Mouse (Mus musculus): ENCODE data around the gene Slc4a1. TPM values are rescaled to one million over a fixed set of nuclear protein-coding genes. Genes with fewer than 3 reads are reported as not detected.

Gene Slc4a1
- polyA plus RNA-seq, 1 experiment from 2014 or later = 1,073 TPM

DNA sequence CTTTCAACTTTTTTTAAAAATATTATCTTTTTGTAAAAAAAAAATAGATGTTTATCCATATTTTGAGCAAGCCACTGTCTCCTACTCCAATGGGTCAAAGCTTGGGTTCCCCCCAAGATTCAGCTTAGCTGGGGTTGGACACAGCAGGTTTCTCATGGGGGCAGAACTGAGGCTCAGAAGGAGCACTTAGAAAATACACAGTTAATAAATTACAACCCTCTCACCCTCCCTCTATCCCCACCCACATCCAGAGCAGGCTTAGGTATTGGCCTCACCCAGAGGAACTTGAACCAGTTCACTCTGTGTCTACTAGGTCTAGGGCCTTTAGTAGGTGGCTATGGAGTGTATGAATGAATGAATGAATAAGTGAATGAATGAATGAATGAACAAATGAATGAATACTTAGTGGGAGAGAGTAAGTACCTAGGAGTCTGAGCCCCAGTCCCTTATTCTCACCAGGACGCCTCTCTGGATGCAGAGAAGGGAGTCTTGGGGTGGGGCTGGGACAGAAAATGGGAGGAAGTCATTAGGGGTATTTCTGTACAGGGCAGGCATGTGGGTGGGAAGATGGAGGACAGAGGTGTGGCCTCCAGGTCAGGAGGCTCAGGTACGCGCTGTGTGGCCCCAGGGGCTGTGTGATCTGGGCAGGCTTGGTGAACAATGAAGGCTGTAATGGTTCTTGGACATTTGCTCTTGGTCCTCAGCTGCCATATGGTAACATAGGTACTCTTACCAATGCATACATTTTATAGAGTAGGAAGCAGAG is 16.6 kb downstream of the Slc4a1 start:
- peaks cover 63% of the 10 kb centered on the region for H3K36me3 ChIP-seq (replicated peaks)
- 89% methylated on average over 3 of the region's 3 CpGs for WGBS (ENCODE audit: insufficient replicate concordance)
- H3K9me3 ChIP-seq (replicated peaks) = no peaks in the 10 kb centered on the region
- no peak overlapping the region for H3K4me3 ChIP-seq (replicated peaks)
- H3K27me3 ChIP-seq = peaks cover 24% of the 10 kb centered on the region; the same call in 1 of the 2 replicates
- no peak overlapping the region for H3K4me2 ChIP-seq
- ATAC-seq (ENCODE audit: insufficient read depth) = 0 out of 2 replicates have a peak, but pooled peaks have one; percentile 6
- H3K27ac ChIP-seq (replicated peaks) = peak overlapping the region; percentile 75
- peaks cover 61% of the 10 kb centered on the region for H3K4me1 ChIP-seq (replicated peaks)
- no peak overlapping the region for H3K9ac ChIP-seq

DNA sequence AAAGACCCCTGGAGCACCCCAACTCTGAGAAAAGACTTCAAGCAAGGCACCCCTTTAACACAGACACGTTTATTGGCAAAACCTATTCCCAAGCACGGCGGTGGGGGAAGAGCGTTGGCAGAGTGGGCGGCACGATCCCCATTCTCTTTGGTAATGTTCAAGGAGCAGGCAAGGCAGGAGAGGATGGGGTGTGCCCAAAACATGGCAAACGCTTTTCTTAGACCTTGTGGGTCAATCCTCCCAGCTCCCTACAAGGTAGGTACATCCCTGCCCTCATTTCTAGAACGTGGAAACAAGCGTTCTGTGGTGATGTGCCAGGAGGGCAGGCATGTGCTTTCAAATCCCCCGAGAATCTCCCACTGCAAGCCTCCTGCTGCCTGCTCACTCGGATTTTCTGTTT is 17.2 kb downstream of the Slc4a1 start:
- peaks cover 20% of the 10 kb centered on the region; the same call in 1 of the 2 replicates for H3K27me3 ChIP-seq
- 80% methylated on average over 11 of the region's 11 CpGs for WGBS (ENCODE audit: insufficient replicate concordance)
- no peak overlapping the region for H3K9ac ChIP-seq
- H3K4me2 ChIP-seq = no peak overlapping the region
- 0 out of 2 replicates have a peak, but pooled peaks have one; percentile 4 for ATAC-seq (ENCODE audit: insufficient read depth)
- peaks cover 55% of the 10 kb centered on the region for H3K4me1 ChIP-seq (replicated peaks)
- H3K9me3 ChIP-seq (replicated peaks) = no peaks in the 10 kb centered on the region
- H3K27ac ChIP-seq (replicated peaks) = peak overlapping the region; percentile 75
- peaks cover 57% of the 10 kb centered on the region for H3K36me3 ChIP-seq (replicated peaks)
- no peak overlapping the region for H3K4me3 ChIP-seq (replicated peaks)

DNA sequence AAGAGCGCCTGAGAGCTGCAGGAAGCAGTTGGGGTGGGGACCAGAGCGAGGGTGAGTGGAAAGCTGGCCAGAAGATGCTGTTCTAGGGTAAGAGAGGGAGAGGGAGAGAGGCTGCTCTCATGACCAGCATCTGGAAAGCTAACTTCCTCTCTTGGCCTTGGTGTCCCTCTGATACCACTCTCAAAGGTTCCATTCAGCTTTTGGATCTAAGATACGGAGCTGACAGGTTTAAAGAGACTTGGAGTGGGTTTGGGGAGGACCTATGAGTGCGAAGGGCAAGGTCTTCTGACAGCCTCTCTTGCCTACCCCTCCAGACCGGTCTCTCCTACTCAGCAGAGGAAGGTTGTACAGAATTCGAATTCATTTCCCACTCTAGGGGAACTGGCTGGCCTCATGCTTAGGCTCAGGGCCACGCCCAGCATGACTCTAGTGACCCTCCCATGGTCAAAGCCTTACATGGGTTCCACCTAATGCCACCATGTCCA is 17.9 kb downstream of the Slc4a1 start:
- Histone ChIP-seq H3K4me1 (replicated peaks) (peaks cover 49% of the 10 kb centered on the region), H3K27ac (replicated peaks) (peak overlapping the region; percentile 75)
- peak; percentile 55 for ATAC-seq (ENCODE audit: insufficient read depth)

DNA sequence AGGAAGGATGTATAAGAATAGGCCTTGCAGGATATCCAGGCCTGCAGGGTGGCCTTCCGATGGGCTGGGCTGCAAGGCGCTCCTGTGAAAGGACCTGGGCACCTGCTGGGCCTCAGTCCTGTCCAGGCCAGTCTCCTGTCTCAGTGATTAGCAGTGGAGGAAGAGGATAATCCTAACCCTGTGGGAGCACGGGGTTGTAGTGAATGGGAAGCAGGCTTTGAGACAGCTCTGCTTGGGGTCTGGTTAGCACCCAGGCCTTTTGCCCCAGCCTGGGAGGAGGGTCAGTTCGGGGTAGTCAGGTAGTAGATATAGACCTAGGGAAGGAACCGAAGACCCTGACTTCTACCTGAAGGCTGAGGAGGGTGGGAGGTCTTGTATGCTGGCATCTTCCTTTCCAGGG is 18.3 kb downstream of the Slc4a1 start:
- Histone ChIP-seq H3K36me3 (replicated peaks) (peaks cover 46% of the 10 kb centered on the region), H3K4me1 (replicated peaks) (peaks cover 44% of the 10 kb centered on the region), H3K27me3 (peaks cover 10% of the 10 kb centered on the region; the same call in 1 of the 2 replicates), H3K9me3 (replicated peaks) (no peaks in the 10 kb centered on the region), H3K4me2 (no peak overlapping the region), H3K4me3 (replicated peaks) (no peak overlapping the region), H3K9ac (0 out of 2 replicates have a peak overlapping the region, but pooled peaks have one; percentile 15), H3K27ac (replicated peaks) (peak overlapping the region; percentile 75)
- 77% methylated on average over 5 of the region's 5 CpGs for WGBS (ENCODE audit: insufficient replicate concordance)
- ATAC-seq (ENCODE audit: insufficient read depth) = peak; percentile 25

More for the DNA sequence above, 17.9 kb downstream of the Slc4a1 start:
- Histone ChIP-seq H3K4me2 (no peak overlapping the region), H3K9me3 (replicated peaks) (no peaks in the 10 kb centered on the region), H3K36me3 (replicated peaks) (peaks cover 51% of the 10 kb centered on the region), H3K27me3 (peaks cover 13% of the 10 kb centered on the region), H3K4me3 (replicated peaks) (no peak overlapping the region), H3K9ac (no peak overlapping the region)
- WGBS (ENCODE audit: insufficient replicate concordance) = 82% methylated on average over 7 of the region's 7 CpGs

DNA sequence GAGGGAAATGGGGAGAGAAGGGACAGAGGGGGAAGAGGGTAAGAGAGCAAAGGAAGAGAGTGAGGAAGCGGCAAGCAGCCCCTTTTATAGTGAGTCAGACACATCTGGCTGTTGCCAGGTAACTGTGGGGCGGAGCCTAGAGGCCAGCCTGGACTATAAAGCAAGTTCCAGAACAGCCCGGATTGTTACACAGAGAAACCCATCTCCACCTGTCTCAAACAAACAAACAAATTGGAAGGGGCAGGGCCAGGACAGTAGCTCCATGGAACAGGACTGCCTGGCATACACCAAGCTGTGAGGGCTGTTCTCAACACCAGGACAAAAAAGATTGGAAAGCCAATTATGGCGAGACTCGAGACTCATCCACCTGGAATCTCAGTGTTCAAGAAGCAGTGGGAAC is 19.1 kb downstream of the Slc4a1 start:
- Histone ChIP-seq H3K9ac (no peak overlapping the region), H3K4me3 (replicated peaks) (no peak overlapping the region), H3K36me3 (replicated peaks) (peaks cover 39% of the 10 kb centered on the region), H3K27ac (replicated peaks) (peak overlapping the region; percentile 55), H3K4me1 (replicated peaks) (peaks cover 37% of the 10 kb centered on the region), H3K9me3 (replicated peaks) (no peaks in the 10 kb centered on the region), H3K4me2 (no peak overlapping the region), H3K27me3 (peaks cover 10% of the 10 kb centered on the region; the same call in 1 of the 2 replicates)
- ATAC-seq (ENCODE audit: insufficient read depth) = peak; percentile 7; the same call in 1 of the 2 replicates
- 66% methylated on average over 5 of the region's 5 CpGs for WGBS (ENCODE audit: insufficient replicate concordance)

DNA sequence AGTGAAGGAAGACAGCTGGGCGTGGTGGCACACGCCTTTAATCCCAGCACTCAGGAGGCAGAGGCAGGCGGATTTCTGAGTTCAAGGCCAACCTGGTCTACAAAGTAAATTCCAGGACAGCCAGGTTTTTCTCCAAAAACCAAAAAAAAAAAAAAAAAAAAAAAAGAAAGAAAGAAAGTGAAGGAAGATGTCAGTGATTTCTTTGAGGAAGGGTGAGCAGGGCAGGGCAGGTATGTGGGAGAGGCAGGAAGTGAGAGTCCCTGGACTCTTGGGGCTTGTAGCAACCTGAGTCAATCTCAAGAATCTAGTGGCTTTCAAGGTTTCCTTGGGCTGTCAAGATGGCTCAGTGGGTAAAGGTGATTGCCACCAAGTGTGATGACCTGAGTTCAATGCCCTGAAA is 21.5 kb downstream of the Slc4a1 start:
- no peak for ATAC-seq (ENCODE audit: insufficient read depth)

DNA sequence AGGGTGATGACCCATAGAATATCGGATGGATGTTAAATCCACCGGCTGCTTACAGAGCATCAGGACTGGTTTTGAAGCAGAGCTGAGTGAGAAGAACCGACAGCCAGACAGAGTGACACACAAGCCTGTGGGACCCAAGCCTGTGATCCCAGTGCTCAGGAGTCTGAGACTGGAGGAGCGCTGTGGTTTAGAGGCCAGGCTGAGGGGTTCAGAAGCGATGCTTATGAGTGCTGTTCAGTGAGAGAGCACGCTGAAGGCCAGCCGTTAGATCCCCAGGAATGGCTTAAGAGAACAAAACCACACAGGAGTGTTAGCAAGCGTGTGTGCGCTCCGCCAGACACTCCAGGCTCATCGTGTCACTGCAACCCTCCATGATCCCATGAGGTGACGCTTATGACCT is 23.3 kb downstream of the Slc4a1 start:
- Histone ChIP-seq H3K27ac (replicated peaks) (no peak overlapping the region), H3K4me1 (replicated peaks) (no peaks in the 10 kb centered on the region), H3K4me2 (no peak overlapping the region), H3K27me3 (peaks cover 23% of the 10 kb centered on the region), H3K9ac (no peak overlapping the region), H3K9me3 (replicated peaks) (no peaks in the 10 kb centered on the region), H3K4me3 (replicated peaks) (no peak overlapping the region), H3K36me3 (replicated peaks) (no peaks in the 10 kb centered on the region)
- WGBS (ENCODE audit: insufficient replicate concordance) = 68% methylated on average over 12 of the region's 12 CpGs
- no peak for ATAC-seq (ENCODE audit: insufficient read depth)

More for the DNA sequence above, 21.5 kb downstream of the Slc4a1 start:
- H3K36me3 ChIP-seq (replicated peaks) = peaks cover 14% of the 10 kb centered on the region
- no peaks in the 10 kb centered on the region for H3K9me3 ChIP-seq (replicated peaks)
- no peak overlapping the region for H3K9ac ChIP-seq
- peaks cover 13% of the 10 kb centered on the region for H3K27me3 ChIP-seq
- WGBS (ENCODE audit: insufficient replicate concordance) = 61% methylated on average over 3 of the region's 3 CpGs
- H3K4me2 ChIP-seq = no peak overlapping the region
- peaks cover 13% of the 10 kb centered on the region for H3K4me1 ChIP-seq (replicated peaks)
- H3K27ac ChIP-seq (replicated peaks) = no peak overlapping the region
- H3K4me3 ChIP-seq (replicated peaks) = no peak overlapping the region

DNA sequence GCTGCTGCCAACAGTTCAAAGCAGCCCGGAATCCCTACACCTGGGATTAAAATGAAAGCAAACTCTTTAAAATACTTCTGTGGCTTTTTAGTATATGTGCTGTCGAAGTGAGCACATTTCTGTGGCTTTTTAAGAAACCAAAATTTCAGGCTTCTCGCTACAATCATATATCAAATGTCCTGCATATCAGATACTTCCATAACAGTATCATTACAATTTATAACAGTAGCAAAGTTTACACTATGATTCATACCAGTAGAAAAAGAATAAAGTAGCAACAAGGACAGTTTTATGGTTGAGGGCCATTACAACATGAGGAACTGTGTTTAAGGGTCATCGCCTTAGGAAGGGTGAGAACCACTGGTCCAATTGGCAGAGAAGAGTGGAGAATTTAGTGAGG is 24.9 kb downstream of the Slc4a1 start:
- Histone ChIP-seq H3K4me2 (no peak overlapping the region), H3K27me3 (peaks cover 35% of the 10 kb centered on the region), H3K9me3 (replicated peaks) (no peaks in the 10 kb centered on the region), H3K9ac (no peak overlapping the region), H3K36me3 (replicated peaks) (no peaks in the 10 kb centered on the region), H3K4me1 (replicated peaks) (no peaks in the 10 kb centered on the region), H3K4me3 (replicated peaks) (no peak overlapping the region), H3K27ac (replicated peaks) (no peak overlapping the region)
- no peak for ATAC-seq (ENCODE audit: insufficient read depth)
- WGBS (ENCODE audit: insufficient replicate concordance) = 73% methylated on average over 4 of the region's 4 CpGs

DNA sequence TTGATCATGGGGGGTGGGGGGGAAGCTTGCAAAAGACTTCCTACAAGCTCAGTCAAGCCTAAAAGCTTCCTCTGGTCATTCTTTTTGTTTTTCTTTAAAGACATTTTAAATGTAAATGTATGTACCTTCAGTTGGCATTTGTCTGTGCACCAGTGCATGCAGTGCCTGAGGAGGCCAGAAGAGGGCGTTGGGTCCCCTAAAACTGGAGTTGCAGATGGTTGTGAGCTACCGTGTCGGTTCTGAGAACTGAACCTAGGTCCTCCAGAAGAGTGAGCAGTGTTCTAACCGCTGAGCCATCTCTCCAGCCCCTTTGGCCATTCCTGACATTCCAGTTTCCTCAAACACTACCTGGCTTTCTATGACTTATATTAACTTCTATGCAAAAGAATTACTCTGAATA is 26.4 kb downstream of the Slc4a1 start:
- Histone ChIP-seq H3K27ac (replicated peaks) (no peak overlapping the region), H3K4me2 (no peak overlapping the region), H3K27me3 (peaks cover 44% of the 10 kb centered on the region), H3K9me3 (replicated peaks) (no peaks in the 10 kb centered on the region), H3K4me3 (replicated peaks) (no peak overlapping the region), H3K9ac (no peak overlapping the region), H3K4me1 (replicated peaks) (no peaks in the 10 kb centered on the region), H3K36me3 (replicated peaks) (no peaks in the 10 kb centered on the region)
- no peak for ATAC-seq (ENCODE audit: insufficient read depth)
- 52% methylated on average over 4 of the region's 4 CpGs for WGBS (ENCODE audit: insufficient replicate concordance)

DNA sequence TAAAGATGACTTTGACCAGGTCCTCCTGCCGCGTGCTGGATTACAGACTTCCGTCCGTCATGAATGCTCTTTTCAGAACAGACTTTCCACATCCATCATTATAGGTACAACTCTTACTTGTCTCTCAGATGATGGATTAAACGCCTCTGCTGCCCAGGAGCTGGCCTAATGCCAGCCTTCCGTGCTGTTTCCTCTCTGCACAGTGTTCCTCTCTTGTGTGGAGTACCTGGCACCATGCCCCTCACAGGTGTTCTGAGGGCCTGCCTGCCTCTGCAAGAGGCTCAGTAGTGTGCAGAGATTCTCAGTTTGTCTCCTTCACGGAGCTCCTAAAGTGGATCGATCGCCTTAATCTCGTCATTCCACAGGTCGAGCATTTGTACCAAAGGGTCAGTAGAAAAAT is 26.8 kb downstream of the Slc4a1 start:
- ATAC-seq (ENCODE audit: insufficient read depth) = no peak
- no peaks in the 10 kb centered on the region for H3K36me3 ChIP-seq (replicated peaks)
- no peak overlapping the region for H3K4me3 ChIP-seq (replicated peaks)
- WGBS (ENCODE audit: insufficient replicate concordance) = 71% methylated on average over 11 of the region's 11 CpGs
- H3K27me3 ChIP-seq = peaks cover 46% of the 10 kb centered on the region
- no peaks in the 10 kb centered on the region for H3K4me1 ChIP-seq (replicated peaks)
- no peak overlapping the region for H3K27ac ChIP-seq (replicated peaks)
- no peak overlapping the region for H3K9ac ChIP-seq
- H3K9me3 ChIP-seq (replicated peaks) = no peaks in the 10 kb centered on the region
- no peak overlapping the region for H3K4me2 ChIP-seq

DNA sequence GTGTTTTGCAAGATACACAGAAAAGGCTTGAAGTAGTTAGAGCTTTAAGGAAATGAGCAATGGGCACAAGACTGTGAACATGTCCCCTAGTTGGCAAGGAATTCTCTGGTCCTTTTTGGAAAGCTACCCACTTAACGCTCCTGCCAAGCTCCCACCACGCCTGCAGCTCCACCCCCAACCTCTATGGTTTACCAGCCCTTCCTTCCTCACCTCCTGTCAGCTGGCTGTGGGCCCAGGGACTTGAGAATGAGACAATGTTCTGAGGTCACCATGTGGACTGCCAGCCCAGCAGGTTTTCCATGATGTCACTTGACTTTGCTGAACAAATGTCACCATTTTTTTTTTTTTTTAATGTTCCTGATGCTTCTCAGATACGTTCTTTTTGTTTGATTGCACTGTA is 27.4 kb downstream of the Slc4a1 start:
- Histone ChIP-seq H3K9ac (no peak overlapping the region), H3K27ac (replicated peaks) (no peak overlapping the region), H3K4me2 (no peak overlapping the region), H3K36me3 (replicated peaks) (no peaks in the 10 kb centered on the region), H3K4me1 (replicated peaks) (no peaks in the 10 kb centered on the region), H3K27me3 (peaks cover 46% of the 10 kb centered on the region), H3K9me3 (replicated peaks) (no peaks in the 10 kb centered on the region), H3K4me3 (replicated peaks) (no peak overlapping the region)
- WGBS (ENCODE audit: insufficient replicate concordance) = 15% methylated on average over 3 of the region's 3 CpGs
- no peak for ATAC-seq (ENCODE audit: insufficient read depth)

Measured in liver, embryonic 15.5 days (tissue).